Mouse (Mus musculus): Measurements from ENCODE around the gene Ccdc38.

DNA sequence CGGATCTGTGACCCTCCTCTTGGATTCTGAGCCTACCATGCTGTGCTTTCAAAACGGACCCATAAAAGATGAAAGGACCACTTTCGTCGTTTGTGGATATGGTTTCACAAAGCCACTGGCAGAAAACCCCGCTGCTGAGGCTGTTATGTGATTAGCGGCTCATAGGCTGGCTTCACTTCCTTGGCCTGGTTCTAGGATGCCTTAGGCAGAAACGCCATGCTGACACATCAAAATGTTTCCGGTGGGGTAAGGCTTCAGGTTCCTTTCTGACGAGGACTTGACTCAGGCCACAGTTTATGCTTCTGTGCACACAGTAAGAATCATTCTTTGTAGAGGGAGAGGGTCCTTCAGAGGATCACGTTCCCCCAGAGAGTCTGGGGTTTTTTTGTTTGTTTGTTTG lies 39.6 kb upstream of the Ccdc38 start:
- TF ChIP-seq CTCF (conservative IDR thresholded peaks at IDR 0.05; ENCODE audit: insufficient read depth, insufficient read length, low read depth, low read length) (no peak), POLR2A (IDR thresholded peaks at IDR 0.05; ENCODE audit: low read depth, low read length) (no peak)
